Mouse (Mus musculus): Measurements from ENCODE around the gene Pheta1. TPM values are rescaled to one million over a fixed set of nuclear protein-coding genes. Genes with fewer than 3 reads are reported as not detected.
A peak's percentile ranks its signal among the peaks of the same experiment; 100 is the strongest.

Gene Pheta1
- polyA plus RNA-seq, 1 experiment from 2014 or later: 46.7 TPM

- H3K27me3 ChIP-seq (ENCODE audit: low read depth, poor library complexity, severe bottlenecking): peaks cover 92% of the 10 kb centered on the region
- H3K27ac ChIP-seq (replicated peaks): no peak overlapping the region
- H3K36me3 ChIP-seq: peaks cover 10% of the 10 kb centered on the region; the same call in 1 of the 2 replicates
- 82% methylated on average over 6 of the region's 6 CpGs for WGBS
- no peak for DNase-seq (ENCODE audit: low spot score)
- no peaks in the 10 kb centered on the region for H3K9me3 ChIP-seq (replicated peaks)
- peaks cover 51% of the 10 kb centered on the region for H3K4me1 ChIP-seq
- H3K4me3 ChIP-seq: no peak overlapping the region
These were observed 17.7 kb upstream of the Pheta1 start for GRCm38 (mm10) chr5:121831002-121831601.

GRCm38 (mm10) chr5:121832376-121833155 lies 16.2 kb upstream of the Pheta1 start:
- H3K9me3 ChIP-seq (replicated peaks): no peaks in the 10 kb centered on the region
- WGBS: 83% methylated on average over 6 of the region's 6 CpGs
- H3K27ac ChIP-seq (replicated peaks): peak overlapping the region; percentile 33; the same call in 1 of the 2 replicates
- no peak for DNase-seq (ENCODE audit: low spot score)
- H3K4me1 ChIP-seq: peaks cover 66% of the 10 kb centered on the region
- H3K36me3 ChIP-seq: no peaks in the 10 kb centered on the region
- H3K27me3 ChIP-seq (ENCODE audit: low read depth, poor library complexity, severe bottlenecking): peaks cover 85% of the 10 kb centered on the region
- H3K4me3 ChIP-seq: no peak overlapping the region; the same call in 1 of the 2 replicates

GRCm38 (mm10) chr5:121833159-121833558 lies 15.6 kb upstream of the Pheta1 start:
- Histone ChIP-seq H3K36me3 (no peaks in the 10 kb centered on the region), H3K27me3 (ENCODE audit: low read depth, poor library complexity, severe bottlenecking) (peaks cover 85% of the 10 kb centered on the region), H3K27ac (replicated peaks) (0 out of 2 replicates have a peak overlapping the region, but pooled peaks have one; percentile 19), H3K4me3 (no peak overlapping the region), H3K4me1 (peaks cover 71% of the 10 kb centered on the region), H3K9me3 (replicated peaks) (no peaks in the 10 kb centered on the region)
- WGBS: 90% methylated on average over 2 of the region's 2 CpGs
- DNase-seq (ENCODE audit: low spot score): no peak

- Histone ChIP-seq H3K9me3 (replicated peaks) (no peaks in the 10 kb centered on the region), H3K27me3 (ENCODE audit: low read depth, poor library complexity, severe bottlenecking) (peaks cover 85% of the 10 kb centered on the region), H3K4me1 (peaks cover 71% of the 10 kb centered on the region), H3K36me3 (no peaks in the 10 kb centered on the region), H3K27ac (replicated peaks) (0 out of 2 replicates have a peak overlapping the region, but pooled peaks have one; percentile 19), H3K4me3 (no peak overlapping the region; the same call in 1 of the 2 replicates)
- DNase-seq (ENCODE audit: low spot score): no peak
- WGBS: 59% methylated on average over 10 of the region's 10 CpGs
These were observed 15.1 kb upstream of the Pheta1 start for GRCm38 (mm10) chr5:121833572-121834240.

DNA sequence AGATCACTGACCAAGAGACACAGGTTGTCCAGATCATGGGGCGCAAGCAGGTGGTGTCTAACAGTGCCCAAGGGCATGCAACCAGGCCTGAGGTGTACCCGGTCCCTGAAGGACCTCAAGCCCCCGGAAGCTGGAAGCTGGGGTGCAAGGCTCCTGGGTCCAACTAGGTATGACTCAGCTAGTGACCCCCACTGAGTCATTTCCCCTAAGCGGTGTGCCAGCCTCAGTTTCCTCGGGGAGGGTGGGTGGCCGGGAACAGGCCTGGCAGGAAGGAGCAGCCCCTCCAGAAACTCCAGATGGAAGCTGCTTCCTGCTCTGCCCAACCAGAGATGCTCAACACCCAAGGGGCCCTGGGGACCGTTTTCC lies 14.6 kb upstream of the Pheta1 start:
- WGBS: 84% methylated on average over 7 of the region's 7 CpGs
- Histone ChIP-seq H3K27ac (replicated peaks) (no peak overlapping the region), H3K36me3 (no peaks in the 10 kb centered on the region), H3K9me3 (replicated peaks) (no peaks in the 10 kb centered on the region), H3K27me3 (ENCODE audit: low read depth, poor library complexity, severe bottlenecking) (peaks cover 85% of the 10 kb centered on the region), H3K4me3 (no peak overlapping the region; the same call in 1 of the 2 replicates), H3K4me1 (peaks cover 71% of the 10 kb centered on the region)
- DNase-seq (ENCODE audit: low spot score): no peak

- H3K27me3 ChIP-seq (ENCODE audit: low read depth, poor library complexity, severe bottlenecking): peaks cover 83% of the 10 kb centered on the region
- WGBS: 58% methylated on average over 12 of the region's 12 CpGs
- no peak for DNase-seq (ENCODE audit: low spot score)
- H3K4me1 ChIP-seq: peaks cover 69% of the 10 kb centered on the region
- H3K9me3 ChIP-seq (replicated peaks): no peaks in the 10 kb centered on the region
- H3K36me3 ChIP-seq: no peaks in the 10 kb centered on the region
- peak overlapping the region; percentile 84; the same call in 1 of the 2 replicates for H3K27ac ChIP-seq (replicated peaks)
- peak overlapping the region; percentile 80 for H3K4me3 ChIP-seq
These were observed 13.6 kb upstream of the Pheta1 start for GRCm38 (mm10) chr5:121834991-121835747.

GRCm38 (mm10) chr5:121835949-121836691 lies 12.7 kb upstream of the Pheta1 start:
- under 1% methylated on average over 51 of the region's 51 CpGs for WGBS
- no peak for DNase-seq (ENCODE audit: low spot score)
- H3K4me3 ChIP-seq: peak overlapping the region; percentile 80

DNA sequence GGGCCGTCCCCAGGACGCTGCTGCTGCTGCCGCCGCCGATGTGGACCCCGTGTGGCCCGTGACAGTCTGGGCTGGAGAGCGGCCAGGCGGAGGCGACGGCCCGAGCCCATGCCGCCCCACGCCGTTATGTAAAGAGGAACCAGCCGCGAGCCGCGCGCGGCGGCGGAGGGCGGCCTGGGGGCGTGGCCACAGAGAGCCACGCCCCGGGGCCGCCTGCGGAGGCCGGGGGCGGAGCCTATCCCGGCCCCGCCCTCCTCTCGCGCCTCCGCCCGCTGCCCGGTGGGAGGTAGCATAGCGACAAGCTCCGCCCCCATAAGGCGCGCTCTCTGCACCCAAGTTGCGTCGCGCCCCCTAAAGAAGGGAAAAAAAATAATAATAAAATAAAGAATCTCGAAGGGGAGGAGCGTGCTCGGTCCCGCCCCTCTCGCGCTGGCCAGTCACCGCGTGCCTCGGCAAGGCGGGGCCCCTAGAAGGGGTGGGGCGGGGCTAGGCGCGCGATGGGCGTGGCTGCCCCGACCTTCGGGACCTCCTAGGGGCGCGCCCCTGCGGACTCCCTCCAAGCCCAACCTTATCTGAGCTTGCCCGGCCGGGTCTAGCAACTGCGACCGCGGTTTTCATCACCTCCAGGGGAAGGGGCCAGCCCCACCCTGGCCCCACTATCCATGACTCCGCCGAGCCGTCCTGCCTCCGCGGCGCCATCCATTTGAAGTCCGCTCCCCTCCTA lies 11.9 kb upstream of the Pheta1 start:
- DNase-seq (ENCODE audit: low spot score): peak; percentile 85
- H3K27me3 ChIP-seq (ENCODE audit: low read depth, poor library complexity, severe bottlenecking): peaks cover 87% of the 10 kb centered on the region
- peak overlapping the region; percentile 84 for H3K27ac ChIP-seq (replicated peaks)
- peaks cover 6% of the 10 kb centered on the region; the same call in 1 of the 2 replicates for H3K9me3 ChIP-seq (replicated peaks)
- H3K36me3 ChIP-seq: no peaks in the 10 kb centered on the region
- H3K4me1 ChIP-seq: peaks cover 69% of the 10 kb centered on the region
- WGBS: under 1% methylated on average over 74 of the region's 77 CpGs
- H3K4me3 ChIP-seq: peak overlapping the region; percentile 80

More at GRCm38 (mm10) chr5:121835949-121836691, 12.7 kb upstream of the Pheta1 start:
- Histone ChIP-seq H3K27ac (replicated peaks) (peak overlapping the region; percentile 84), H3K27me3 (ENCODE audit: low read depth, poor library complexity, severe bottlenecking) (peaks cover 83% of the 10 kb centered on the region), H3K9me3 (replicated peaks) (peaks cover 4% of the 10 kb centered on the region; the same call in 1 of the 2 replicates), H3K4me1 (peaks cover 69% of the 10 kb centered on the region), H3K36me3 (no peaks in the 10 kb centered on the region)

DNA sequence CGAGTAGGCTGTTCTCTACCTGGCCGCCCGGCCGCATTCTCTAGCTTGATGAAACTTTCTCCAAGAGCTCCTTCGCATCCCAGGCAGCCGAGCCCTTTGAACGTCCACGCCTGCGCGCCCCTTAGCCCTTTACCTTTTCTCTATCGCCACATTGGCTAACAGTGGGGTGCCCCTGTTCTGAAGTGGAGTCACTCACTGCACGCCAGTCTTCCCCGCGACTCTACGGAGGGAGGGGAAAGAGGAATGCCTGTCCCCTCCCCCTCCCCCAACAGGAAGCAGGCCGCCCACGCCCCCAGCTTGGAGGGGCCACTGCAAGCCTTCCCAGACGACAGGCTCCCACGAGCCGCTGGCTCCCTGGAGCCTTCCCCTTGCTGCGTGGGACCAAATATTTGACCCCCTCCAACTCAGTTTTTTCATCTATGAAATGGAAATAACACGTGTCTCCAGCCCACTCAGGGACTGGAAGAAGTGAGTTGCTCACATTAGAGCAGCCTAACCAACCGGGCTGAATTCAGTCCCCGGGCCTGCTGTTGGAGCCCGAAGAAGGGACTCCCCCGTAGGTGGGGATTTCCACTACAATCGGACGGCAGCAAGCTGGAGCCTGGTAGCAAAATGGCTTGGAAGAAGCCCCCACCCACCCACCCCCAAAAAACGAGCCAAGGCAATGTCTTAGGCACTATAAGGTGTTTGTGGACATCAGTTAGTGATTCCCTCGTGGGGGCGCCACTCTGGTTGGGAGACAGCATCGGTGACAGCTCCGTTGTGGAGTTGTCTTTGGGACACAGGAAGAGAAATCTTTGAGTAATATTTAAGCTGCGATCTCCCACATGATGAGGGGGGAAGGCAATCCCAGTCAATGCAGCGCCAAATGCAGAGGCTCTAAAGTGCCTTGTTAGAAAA lies 11.1 kb upstream of the Pheta1 start, which contains the start of gene Sh2b3:
Gene Sh2b3, minus strand, starts transcription at position 206 of the 900 bp plus-strand sequence.
- Histone ChIP-seq H3K4me3 (peak within 1 kb of the TSS; percentile 80), H3K27me3 (ENCODE audit: low read depth, poor library complexity, severe bottlenecking) (peaks cover 87% of the 10 kb centered on the region), H3K36me3 (no peaks in the 10 kb centered on the region), H3K9me3 (replicated peaks) (peaks cover 6% of the 10 kb centered on the region; the same call in 1 of the 2 replicates), H3K27ac (replicated peaks) (peak within 1 kb of the TSS; percentile 84), H3K4me1 (peaks cover 71% of the 10 kb centered on the region)
- no peak for DNase-seq (ENCODE audit: low spot score)
- WGBS: 1% methylated on average over 35 of the region's 35 CpGs

GRCm38 (mm10) chr5:121838341-121839127 lies 10.2 kb upstream of the Pheta1 start:
- Histone ChIP-seq H3K27me3 (ENCODE audit: low read depth, poor library complexity, severe bottlenecking) (peaks cover 88% of the 10 kb centered on the region), H3K4me3 (peak overlapping the region; percentile 80), H3K4me1 (peaks cover 73% of the 10 kb centered on the region), H3K9me3 (replicated peaks) (peaks cover 6% of the 10 kb centered on the region; the same call in 1 of the 2 replicates), H3K27ac (replicated peaks) (0 out of 2 replicates have a peak overlapping the region, but pooled peaks have one; percentile 18), H3K36me3 (no peaks in the 10 kb centered on the region)
- DNase-seq (ENCODE audit: low spot score): peak; percentile 50
- 1% methylated on average over 46 of the region's 46 CpGs for WGBS
